8 mouse cellular contexts compared by ENCODE assay signal in the genomic region with DNA sequence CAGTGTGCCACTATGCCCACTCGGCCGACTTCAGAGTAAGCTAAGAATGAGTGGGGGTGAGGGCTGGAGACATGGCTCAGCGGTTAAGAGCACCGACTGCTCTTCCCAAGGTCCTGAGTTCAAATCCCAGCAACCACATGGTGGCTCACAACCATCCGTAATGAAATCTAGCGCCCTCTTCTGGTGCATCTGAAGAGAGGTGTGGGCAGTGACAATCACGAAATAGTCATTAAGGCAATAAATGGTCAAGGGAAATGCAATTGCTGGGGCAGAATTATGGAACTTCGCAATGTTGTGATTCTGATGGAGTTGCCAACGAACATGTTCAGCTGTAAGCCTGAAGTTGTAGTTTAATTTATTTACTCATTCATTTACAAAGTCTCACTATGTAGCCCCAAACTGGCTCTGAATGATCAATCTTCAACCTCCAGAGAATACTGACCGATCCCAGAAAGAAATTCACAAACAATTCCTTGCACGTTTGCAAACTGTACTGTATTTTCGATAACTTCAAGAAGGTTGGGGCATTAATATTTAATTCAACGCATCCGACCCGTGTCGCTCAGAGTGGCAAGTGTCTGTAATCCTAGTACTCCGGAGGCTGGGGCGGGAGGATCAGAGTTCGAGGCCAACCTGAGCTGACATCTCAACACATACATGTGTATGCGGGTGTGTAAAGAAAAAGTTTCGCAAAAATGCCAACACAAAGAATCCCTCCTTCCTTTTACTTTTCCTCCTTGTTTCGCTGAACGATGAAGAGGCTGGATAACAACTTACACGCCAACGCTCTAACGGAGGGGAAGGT. TPM values are rescaled to one million over a fixed set of nuclear protein-coding genes. Genes with fewer than 3 reads are reported as not detected.
DNase-seq lines count a peak whose midpoint lies in the region; ATAC-seq and TF ChIP-seq lines count a peak whose summit lies in the region.

No protein-coding gene starts in this region.

- ATAC-seq in embryonic facial prominence, embryonic 15.5 days (ENCODE audit: insufficient number of reproducible peaks, low FRiP score, low TSS enrichment, low read depth) = no peak
- peak; percentile 7; the same call in 1 of the 2 replicates for ATAC-seq in intestine, postnatal 0 days
- ATAC-seq in midbrain, postnatal 0 days (ENCODE audit: low FRiP score) = peak; percentile 53

- no peak for TF ChIP-seq POLR2A in liver, adult 2 months (IDR thresholded peaks at IDR 0.05; ENCODE audit: extremely low read depth, insufficient read depth, low read length)

- H3K27ac ChIP-seq in liver, adult 2 months (replicated peaks; ENCODE audit: insufficient read depth, low read depth, low read length) = peak overlapping the region; percentile 89
- H3K27ac ChIP-seq in embryonic facial prominence, embryonic 15.5 days (replicated peaks) = peak overlapping the region; percentile 97
- H3K27ac ChIP-seq in intestine, postnatal 0 days (ENCODE audit: low read depth, low read length) = peak overlapping the region; percentile 90; the same call in 1 of the 2 replicates
- peak overlapping the region; percentile 82 for H3K27ac ChIP-seq in midbrain, postnatal 0 days (ENCODE audit: low read depth, low read length)

- peak overlapping the region; percentile 81 for H3K4me3 ChIP-seq in liver, adult 2 months (ENCODE audit: insufficient read depth, low read depth, low read length)
- peak overlapping the region; percentile 84 for H3K4me3 ChIP-seq in embryonic facial prominence, embryonic 15.5 days (replicated peaks)
- H3K4me3 ChIP-seq in intestine, postnatal 0 days (ENCODE audit: low read depth, low read length) = peak overlapping the region; percentile 88
- H3K4me3 ChIP-seq in midbrain, postnatal 0 days (ENCODE audit: low read depth, low read length) = peak overlapping the region; percentile 69

- H3K36me3 ChIP-seq in liver, adult 2 months (ENCODE audit: control insufficient read depth, insufficient read depth, low read length) = no peaks in the 10 kb centered on the region
- H3K36me3 ChIP-seq in embryonic facial prominence, embryonic 15.5 days = no peaks in the 10 kb centered on the region
- H3K36me3 ChIP-seq in intestine, postnatal 0 days (ENCODE audit: control insufficient read depth, insufficient read depth) = no peaks in the 10 kb centered on the region
- no peaks in the 10 kb centered on the region for H3K36me3 ChIP-seq in midbrain, postnatal 0 days (ENCODE audit: insufficient read depth, low read length)

- peak overlapping the region; percentile 84 for H3K9ac ChIP-seq in liver, adult 2 months (ENCODE audit: low read depth, low read length)
- H3K9ac ChIP-seq in embryonic facial prominence, embryonic 15.5 days = peak overlapping the region; percentile 75
- H3K9ac ChIP-seq in intestine, postnatal 0 days (ENCODE audit: low read depth, low read length) = peak overlapping the region; percentile 71
- peak overlapping the region; percentile 74 for H3K9ac ChIP-seq in midbrain, postnatal 0 days (replicated peaks; ENCODE audit: low read length, poor library complexity, severe bottlenecking)

- H3K4me1 ChIP-seq in liver, adult 2 months (ENCODE audit: control insufficient read depth, insufficient read depth, low read length) = peaks cover 2% of the 10 kb centered on the region
- peaks cover 10% of the 10 kb centered on the region; the same call in 1 of the 2 replicates for H3K4me1 ChIP-seq in embryonic facial prominence, embryonic 15.5 days
- peaks cover 5% of the 10 kb centered on the region; the same call in 1 of the 2 replicates for H3K4me1 ChIP-seq in intestine, postnatal 0 days (replicated peaks; ENCODE audit: control insufficient read depth, insufficient read depth, low read length)
- no peaks in the 10 kb centered on the region for H3K4me1 ChIP-seq in midbrain, postnatal 0 days (ENCODE audit: insufficient read depth, low read length)

- no peaks in the 10 kb centered on the region for H3K9me3 ChIP-seq in embryonic facial prominence, embryonic 15.5 days (replicated peaks)
- no peaks in the 10 kb centered on the region for H3K9me3 ChIP-seq in intestine, postnatal 0 days (ENCODE audit: control insufficient read depth)
- no peaks in the 10 kb centered on the region for H3K9me3 ChIP-seq in midbrain, postnatal 0 days (ENCODE audit: low read length)

- H3K79me2 ChIP-seq in liver, adult 2 months (ENCODE audit: control insufficient read depth, insufficient read depth, low read length) = no peaks in the 10 kb centered on the region

- H3K27me3 ChIP-seq in liver, adult 2 months (ENCODE audit: control insufficient read depth, insufficient read depth, low read length) = no peaks in the 10 kb centered on the region
- no peaks in the 10 kb centered on the region for H3K27me3 ChIP-seq in embryonic facial prominence, embryonic 15.5 days
- no peaks in the 10 kb centered on the region for H3K27me3 ChIP-seq in intestine, postnatal 0 days (replicated peaks; ENCODE audit: control insufficient read depth, insufficient read depth, low read length)
- H3K27me3 ChIP-seq in midbrain, postnatal 0 days (ENCODE audit: insufficient read depth, low read length) = no peaks in the 10 kb centered on the region

- no peak for DNase-seq in liver, adult 2 months (ENCODE audit: extremely low read depth, low read depth, low spot score)
- no peak for DNase-seq in liver
- peak; percentile 55 for DNase-seq in R1 (ENCODE audit: low read depth, low spot score)
- no peak for DNase-seq in midbrain, postnatal 0 days (ENCODE audit: low spot score)
- no peak for DNase-seq in urinary bladder, adult 18-20 months (ENCODE audit: low spot score in 2 of 2)
- no peak for DNase-seq in layer of hippocampus, postnatal 36 days

- peak overlapping the region; percentile 83 for H3K4me2 ChIP-seq in embryonic facial prominence, embryonic 15.5 days (replicated peaks)
- H3K4me2 ChIP-seq in intestine, postnatal 0 days (replicated peaks; ENCODE audit: low read depth) = peak overlapping the region; percentile 94
- H3K4me2 ChIP-seq in midbrain, postnatal 0 days (ENCODE audit: low read depth, low read length, poor library complexity, severe bottlenecking) = peak overlapping the region; percentile 47

- TF ChIP-seq CTCF in liver, adult 2 months (IDR thresholded peaks at IDR 0.05; ENCODE audit: low read depth, low read length) = peak; percentile 6; the same call in 1 of the 2 replicates
- peak; percentile 64 for TF ChIP-seq CTCF in intestine, postnatal 0 days (IDR thresholded peaks at IDR 0.05; ENCODE audit: low read depth)
- TF ChIP-seq CTCF in midbrain, postnatal 0 days (IDR thresholded peaks at IDR 0.05) = peak; percentile 65

- WGBS in liver, adult 2 months = 33% methylated on average over 26 of the region's 26 CpGs
- 31% methylated on average over 26 of the region's 26 CpGs for WGBS in embryonic facial prominence, embryonic 15.5 days
- 29% methylated on average over 26 of the region's 26 CpGs for WGBS in intestine, postnatal 0 days
- WGBS in midbrain, postnatal 0 days = 31% methylated on average over 25 of the region's 26 CpGs

RNA-seq across cellular contexts. Expression of a gene that starts 1.4 kb away (rescaled TPM):
- 9.6 and 13.7 TPM in 2 replicates for total RNA-seq in liver, adult 2 months (2014; rRNA removed)
- 1.3 and 3.1 TPM in 2 replicates for polyA plus RNA-seq in liver, adult 2 months (2012; rRNA removed)
- 30.7 and 34.0 TPM in 2 replicates for polyA plus RNA-seq in embryonic facial prominence, embryonic 15.5 days (2015; fragmentation: Nextera tagmentation; extraction: Ambion mirVana)
- polyA plus RNA-seq in intestine, postnatal 0 days (2015; fragmentation: Nextera tagmentation; extraction: Ambion mirVana) = 8.9 and 9.7 TPM in 2 replicates
- 16.2 and 20.9 TPM in 2 replicates for total RNA-seq in midbrain, postnatal 0 days (2014; rRNA removed)
- 10.7 and 11.2 TPM in 2 replicates for polyA plus RNA-seq in midbrain, postnatal 0 days (2015; fragmentation: Nextera tagmentation; extraction: Ambion mirVana)
- total RNA-seq in layer of hippocampus, postnatal 36 days (2021) = 10 to 100 TPM; 17.7 to 18.1 TPM

Comparison
In these comparisons a context has a peak if more than half of its experiments do, and no peak if none do; other contexts are left out.
1. CTCF ChIP-seq: peak in every context shown above with its lines; median percentile 65 in midbrain, postnatal 0 days; 64 in intestine, postnatal 0 days; 6 in liver, adult 2 months.